ENCODE assay signal across 21 mouse cellular contexts in genomic region chr6:31556460-31557100, GRCm38 (mm10).
"Had no signal": no experiment of that assay in that cellular context is flagged by ENCODE, and none has a peak within 500 bp of the region (broad histone marks: within the 10 kb centered on the region; RNA-seq: fewer than 3 reads in every experiment).

No protein-coding gene starts in this region.

- H3K27ac ChIP-seq: kidney, postnatal 0 days; layer of hippocampus, adult 2 months; left cerebral cortex, adult 2 months; limb, embryonic 12.5 days; limb, embryonic 15.5 days; liver, embryonic 14.5 days; lung, embryonic 15.5 days; midbrain, embryonic 10.5 days; midbrain, embryonic 13.5 days; stomach, postnatal 0 days had no signal

- H3K4me3 ChIP-seq: layer of hippocampus, adult 2 months; left cerebral cortex, adult 2 months; limb, embryonic 12.5 days; limb, embryonic 15.5 days; lung, embryonic 15.5 days; megakaryocyte, embryonic 14.5 days; midbrain, embryonic 10.5 days; midbrain, embryonic 13.5 days had no signal

- H3K9me3 ChIP-seq: limb, embryonic 12.5 days; limb, embryonic 15.5 days; lung, embryonic 15.5 days; megakaryocyte, embryonic 14.5 days; midbrain, embryonic 10.5 days; midbrain, embryonic 13.5 days had no signal

- ATAC-seq: midbrain, embryonic 13.5 days; midbrain, embryonic 16.5 days had no signal

- H3K36me3 ChIP-seq: limb, embryonic 12.5 days; limb, embryonic 15.5 days; lung, embryonic 15.5 days had no signal

- H3K27me3 ChIP-seq: megakaryocyte, embryonic 14.5 days had no signal

- H3K9ac ChIP-seq: limb, embryonic 12.5 days; limb, embryonic 15.5 days; liver, embryonic 14.5 days; lung, embryonic 15.5 days; midbrain, embryonic 13.5 days had no signal

- H3K4me2 ChIP-seq: limb, embryonic 12.5 days; limb, embryonic 15.5 days; lung, embryonic 15.5 days; midbrain, embryonic 13.5 days had no signal

- DNase-seq: kidney, adult 9 months; kidney, postnatal 25 days; layer of hippocampus, adult 9-11 months; left cerebral cortex, postnatal 4 days; lung, adult 18-20 months; lung, postnatal 10 days; lung, postnatal 36 days; thymus, adult 2 months; thymus, postnatal 14 days had no signal
